Mouse (Mus musculus) heart, embryonic 15.5 days (tissue): ENCODE measurements around the gene Keap1. TPM values are rescaled to one million over a fixed set of nuclear protein-coding genes. Genes with fewer than 3 reads are reported as not detected.
A peak's percentile ranks its signal among the peaks of the same experiment; 100 is the strongest.
"Not testable (repeated sequence)": the region's sequence is repeated elsewhere in the genome, so short reads cannot be mapped to it uniquely, and the experiment has no call there.

Experiments used
- ATAC-seq: fragments of 200-750 bp; cut with Nextera tagmentation; replicated peaks from 2 replicates; pipeline ENCODE4 v1.8.0; 2017; ENCODE audit warnings: low read depth, moderate TSS enrichment; ENCODE audit not compliant: insufficient number of reproducible peaks, insufficient read depth, low FRiP score
- H3K27ac ChIP-seq: fragments of 300-500 bp; sonication (generic); 2 replicates; pipeline ENCODE4 v1.5.1; 2015; ENCODE audit warnings: mild to moderate bottlenecking, inconsistent platforms
- H3K27me3 ChIP-seq: fragments of 300-500 bp; sonication (generic); 2 replicates; pipeline ENCODE4 v1.6.1; 2015; ENCODE audit warnings: inconsistent platforms
- H3K36me3 ChIP-seq: fragments of 300-500 bp; sonication (generic); 2 replicates; pipeline ENCODE4 v1.6.1; 2015; ENCODE audit warnings: mild to moderate bottlenecking, inconsistent platforms
- H3K4me1 ChIP-seq: fragments of 300-500 bp; sonication (generic); replicated peaks from 2 replicates; pipeline ENCODE4 v1.6.1; 2015; ENCODE audit warnings: inconsistent platforms
- H3K4me2 ChIP-seq: fragments of 300-500 bp; sonication (generic); 2 replicates; pipeline ENCODE4 v1.6.1; 2015; ENCODE audit warnings: inconsistent platforms, mild to moderate bottlenecking, moderate library complexity
- H3K4me3 ChIP-seq: fragments of 300-500 bp; sonication (generic); 2 replicates; pipeline ENCODE4 v1.5.1; 2015; ENCODE audit warnings: mild to moderate bottlenecking, inconsistent platforms
- H3K9ac ChIP-seq: fragments of 300-500 bp; sonication (generic); 2 replicates; pipeline ENCODE4 v1.6.1; 2015; ENCODE audit warnings: mild to moderate bottlenecking, inconsistent platforms
- H3K9me3 ChIP-seq: fragments of 300-500 bp; sonication (generic); replicated peaks from 2 replicates; pipeline ENCODE4 v1.6.1; 2016; ENCODE audit warnings: inconsistent platforms
- WGBS: fragments of 180-500 bp; shearing (Covaris S2); methylation state at CpG from one replicate; pipeline ENCODE4 v1.1.7; 2015; ENCODE audit warnings: mixed read lengths; 5-methylcytosine and 5-hydroxymethylcytosine counted together
- polyA plus RNA-seq: library from polyadenylated mRNA; unstranded; fragments of >200 nt; fragmentation: Nextera tagmentation; extraction: Ambion mirVana; gene quantifications from 2 replicates; pipeline ENCODE4 v1.2.1, GENCODE M21; 2015

Gene Keap1
- polyA plus RNA-seq, 1 experiment from 2014 or later = 43.4 TPM

GRCm38 (mm10) chr9:21260491-21261040 lies 21.4 kb upstream of the Keap1 start:
- no peaks in the 10 kb centered on the region for H3K36me3 ChIP-seq
- peaks cover 8% of the 10 kb centered on the region for H3K4me1 ChIP-seq
- no peak overlapping the region for H3K4me3 ChIP-seq
- ATAC-seq = no peak
- H3K9ac ChIP-seq = no peak overlapping the region
- no peak overlapping the region for H3K4me2 ChIP-seq
- no peaks in the 10 kb centered on the region for H3K27me3 ChIP-seq
- H3K9me3 ChIP-seq = no peaks in the 10 kb centered on the region
- WGBS = 67% methylated on average over 6 of the region's 6 CpGs
- H3K27ac ChIP-seq = no peak overlapping the region

- H3K4me1 ChIP-seq, H3K4me2 ChIP-seq, H3K9ac ChIP-seq, ATAC-seq, H3K4me3 ChIP-seq, H3K9me3 ChIP-seq, H3K27ac ChIP-seq, H3K36me3 ChIP-seq, H3K27me3 ChIP-seq: not testable (repeated sequence)
- 63% methylated on average over 4 of the region's 4 CpGs for WGBS
These were observed 17.2 kb upstream of the Keap1 start for GRCm38 (mm10) chr9:21256349-21256748.

- H3K9ac ChIP-seq = no peak overlapping the region
- ATAC-seq = no peak
- H3K4me2 ChIP-seq = no peak overlapping the region
- H3K4me1 ChIP-seq = peaks cover 2% of the 10 kb centered on the region; the same call in 1 of the 2 replicates
- no peaks in the 10 kb centered on the region for H3K9me3 ChIP-seq
- no peak overlapping the region for H3K4me3 ChIP-seq
- no peaks in the 10 kb centered on the region for H3K36me3 ChIP-seq
- H3K27ac ChIP-seq = no peak overlapping the region
- H3K27me3 ChIP-seq = peaks cover 24% of the 10 kb centered on the region
These were observed 15.5 kb upstream of the Keap1 start for GRCm38 (mm10) chr9:21254690-21255089.

- H3K27me3 ChIP-seq = peaks cover 55% of the 10 kb centered on the region
- H3K27ac ChIP-seq = no peak overlapping the region
- no peaks in the 10 kb centered on the region for H3K36me3 ChIP-seq
- H3K9ac ChIP-seq = no peak overlapping the region
- H3K4me1 ChIP-seq = peaks cover 9% of the 10 kb centered on the region
- H3K4me3 ChIP-seq = no peak overlapping the region
- H3K4me2 ChIP-seq = no peak overlapping the region
- no peaks in the 10 kb centered on the region for H3K9me3 ChIP-seq
- no peak for ATAC-seq
- WGBS = 65% methylated on average over 13 of the region's 13 CpGs
These were observed 12.1 kb upstream of the Keap1 start for GRCm38 (mm10) chr9:21251116-21251735.

GRCm38 (mm10) chr9:21250509-21250908 lies 11.3 kb upstream of the Keap1 start:
- peaks cover 9% of the 10 kb centered on the region for H3K4me1 ChIP-seq
- H3K27me3 ChIP-seq = peaks cover 63% of the 10 kb centered on the region
- no peak overlapping the region for H3K27ac ChIP-seq
- no peak for ATAC-seq
- no peak overlapping the region for H3K9ac ChIP-seq
- no peaks in the 10 kb centered on the region for H3K9me3 ChIP-seq
- no peaks in the 10 kb centered on the region for H3K36me3 ChIP-seq
- H3K4me3 ChIP-seq = no peak overlapping the region
- WGBS = 68% methylated on average over 2 of the region's 2 CpGs
- H3K4me2 ChIP-seq = no peak overlapping the region

- Histone ChIP-seq H3K9ac (no peak overlapping the region), H3K27ac (no peak overlapping the region), H3K9me3 (no peaks in the 10 kb centered on the region), H3K4me2 (no peak overlapping the region), H3K4me3 (no peak overlapping the region), H3K4me1 (peaks cover 15% of the 10 kb centered on the region), H3K36me3 (no peaks in the 10 kb centered on the region), H3K27me3 (peaks cover 69% of the 10 kb centered on the region)
- ATAC-seq = no peak
- 24% methylated on average over 17 of the region's 17 CpGs for WGBS
These were observed 10.7 kb upstream of the Keap1 start for GRCm38 (mm10) chr9:21249629-21250508.

GRCm38 (mm10) chr9:21248326-21248725 lies 9.2 kb upstream of the Keap1 start, which contains the start of gene S1pr5:
Gene S1pr5 (minus strand): TSS chr9:21248443.
- ATAC-seq = no peak
- Histone ChIP-seq H3K4me3 (peak within 1 kb of the TSS; percentile 42), H3K27ac (no peak within 1 kb of the TSS), H3K9ac (peak within 1 kb of the TSS; percentile 46), H3K27me3 (peaks cover 84% of the 10 kb centered on the region), H3K4me1 (peaks cover 26% of the 10 kb centered on the region), H3K9me3 (no peaks in the 10 kb centered on the region), H3K36me3 (no peaks in the 10 kb centered on the region), H3K4me2 (peak within 1 kb of the TSS; percentile 66)
- WGBS = 2% methylated on average over 26 of the region's 30 CpGs

- H3K27me3 ChIP-seq = peaks cover 86% of the 10 kb centered on the region
- H3K36me3 ChIP-seq = no peaks in the 10 kb centered on the region
- H3K4me2 ChIP-seq = no peak overlapping the region
- no peak overlapping the region for H3K27ac ChIP-seq
- no peak overlapping the region for H3K9ac ChIP-seq
- H3K4me1 ChIP-seq = peaks cover 26% of the 10 kb centered on the region
- 93% methylated on average over 1 of the region's 1 CpGs for WGBS
- no peaks in the 10 kb centered on the region for H3K9me3 ChIP-seq
- no peak overlapping the region for H3K4me3 ChIP-seq
- no peak for ATAC-seq
These were observed 7.2 kb upstream of the Keap1 start for GRCm38 (mm10) chr9:21246342-21246741.

- Histone ChIP-seq H3K27ac (no peak overlapping the region), H3K36me3 (no peaks in the 10 kb centered on the region), H3K4me2 (peak overlapping the region; percentile 89), H3K4me1 (peaks cover 29% of the 10 kb centered on the region), H3K9me3 (no peaks in the 10 kb centered on the region), H3K9ac (peak overlapping the region; percentile 42), H3K27me3 (peaks cover 74% of the 10 kb centered on the region), H3K4me3 (peak overlapping the region; percentile 52)
- WGBS = 3% methylated on average over 16 of the region's 16 CpGs
- ATAC-seq = no peak
These were observed 5.9 kb upstream of the Keap1 start for GRCm38 (mm10) chr9:21245113-21245487.

- peak; percentile 50 for ATAC-seq
- peaks cover 26% of the 10 kb centered on the region for H3K4me1 ChIP-seq
- H3K27me3 ChIP-seq = peaks cover 69% of the 10 kb centered on the region
These were observed 5.4 kb upstream of the Keap1 start for GRCm38 (mm10) chr9:21244428-21245112.

GRCm38 (mm10) chr9:21243826-21244427 lies 4.8 kb upstream of the Keap1 start:
- peak overlapping the region; percentile 89 for H3K4me2 ChIP-seq
- H3K4me1 ChIP-seq = peaks cover 26% of the 10 kb centered on the region
- H3K4me3 ChIP-seq = peak overlapping the region; percentile 52
- ATAC-seq = no peak
- H3K9ac ChIP-seq = peak overlapping the region; percentile 42
- H3K9me3 ChIP-seq = no peaks in the 10 kb centered on the region
- peaks cover 62% of the 10 kb centered on the region for H3K27me3 ChIP-seq
- WGBS = 6% methylated on average over 42 of the region's 42 CpGs
- H3K36me3 ChIP-seq = no peaks in the 10 kb centered on the region
- no peak overlapping the region for H3K27ac ChIP-seq

More at GRCm38 (mm10) chr9:21244428-21245112, 5.4 kb upstream of the Keap1 start:
- peak overlapping the region; percentile 52 for H3K4me3 ChIP-seq
- no peak overlapping the region for H3K27ac ChIP-seq
- H3K4me2 ChIP-seq = peak overlapping the region; percentile 89
- WGBS = under 1% methylated on average over 72 of the region's 72 CpGs
- H3K9ac ChIP-seq = peak overlapping the region; percentile 42
- H3K9me3 ChIP-seq = no peaks in the 10 kb centered on the region
- no peaks in the 10 kb centered on the region for H3K36me3 ChIP-seq
